Mouse (Mus musculus): Measurements from ENCODE around the gene Tmem233. TPM values are rescaled to one million over a fixed set of nuclear protein-coding genes. Genes with fewer than 3 reads are reported as not detected.

Gene Tmem233
- total and polyA plus RNA-seq, 2 experiments, result not detected

GRCm38 (mm10) chr5:116052171-116052570 is 30.9 kb downstream of the Tmem233 start:
- no peaks in the 10 kb centered on the region for H3K79me2 ChIP-seq (ENCODE audit: control insufficient read depth, insufficient read depth, low read length)
- H3K4me3 ChIP-seq (ENCODE audit: insufficient read depth, low read depth, low read length), result no peak overlapping the region
- no peaks in the 10 kb centered on the region for H3K36me3 ChIP-seq (ENCODE audit: control insufficient read depth, insufficient read depth, low read length)
- H3K27ac ChIP-seq (replicated peaks; ENCODE audit: insufficient read depth, low read depth, low read length), result no peak overlapping the region
- 77% methylated on average over 5 of the region's 5 CpGs for WGBS
- no peak for DNase-seq (ENCODE audit: extremely low read depth, low read depth, low spot score)
- no peaks in the 10 kb centered on the region for H3K4me1 ChIP-seq (ENCODE audit: control insufficient read depth, insufficient read depth, low read length)
- no peaks in the 10 kb centered on the region for H3K27me3 ChIP-seq (ENCODE audit: control insufficient read depth, insufficient read depth, low read length)
- H3K9ac ChIP-seq (ENCODE audit: low read depth, low read length), result no peak overlapping the region
- no peak for TF ChIP-seq CTCF (IDR thresholded peaks at IDR 0.05; ENCODE audit: low read depth, low read length)
- no peak for TF ChIP-seq POLR2A (IDR thresholded peaks at IDR 0.05; ENCODE audit: extremely low read depth, insufficient read depth, low read length)

- Histone ChIP-seq H3K9ac (ENCODE audit: low read depth, low read length) (no peak overlapping the region), H3K27ac (replicated peaks; ENCODE audit: insufficient read depth, low read depth, low read length) (no peak overlapping the region), H3K4me3 (ENCODE audit: insufficient read depth, low read depth, low read length) (no peak overlapping the region), H3K4me1 (ENCODE audit: control insufficient read depth, insufficient read depth, low read length) (no peaks in the 10 kb centered on the region), H3K79me2 (ENCODE audit: control insufficient read depth, insufficient read depth, low read length) (no peaks in the 10 kb centered on the region), H3K27me3 (ENCODE audit: control insufficient read depth, insufficient read depth, low read length) (no peaks in the 10 kb centered on the region), H3K36me3 (ENCODE audit: control insufficient read depth, insufficient read depth, low read length) (no peaks in the 10 kb centered on the region)
- TF ChIP-seq CTCF (IDR thresholded peaks at IDR 0.05; ENCODE audit: low read depth, low read length) (no peak), POLR2A (IDR thresholded peaks at IDR 0.05; ENCODE audit: extremely low read depth, insufficient read depth, low read length) (no peak)
- no peak for DNase-seq (ENCODE audit: extremely low read depth, low read depth, low spot score)
- WGBS, result 73% methylated on average over 4 of the region's 4 CpGs
Measured at GRCm38 (mm10) chr5:116049821-116050220, 33.2 kb downstream of the Tmem233 start.

GRCm38 (mm10) chr5:116048321-116048720 is 34.7 kb downstream of the Tmem233 start:
- no peak for DNase-seq (ENCODE audit: extremely low read depth, low read depth, low spot score)
- Histone ChIP-seq H3K4me1 (ENCODE audit: control insufficient read depth, insufficient read depth, low read length) (no peaks in the 10 kb centered on the region), H3K36me3 (ENCODE audit: control insufficient read depth, insufficient read depth, low read length) (no peaks in the 10 kb centered on the region), H3K27ac (replicated peaks; ENCODE audit: insufficient read depth, low read depth, low read length) (no peak overlapping the region), H3K79me2 (ENCODE audit: control insufficient read depth, insufficient read depth, low read length) (no peaks in the 10 kb centered on the region), H3K4me3 (ENCODE audit: insufficient read depth, low read depth, low read length) (no peak overlapping the region), H3K27me3 (ENCODE audit: control insufficient read depth, insufficient read depth, low read length) (no peaks in the 10 kb centered on the region), H3K9ac (ENCODE audit: low read depth, low read length) (no peak overlapping the region)
- TF ChIP-seq CTCF (IDR thresholded peaks at IDR 0.05; ENCODE audit: low read depth, low read length), result no peak
- no peak for TF ChIP-seq POLR2A (IDR thresholded peaks at IDR 0.05; ENCODE audit: extremely low read depth, insufficient read depth, low read length)
- 85% methylated on average over 3 of the region's 3 CpGs for WGBS

DNA sequence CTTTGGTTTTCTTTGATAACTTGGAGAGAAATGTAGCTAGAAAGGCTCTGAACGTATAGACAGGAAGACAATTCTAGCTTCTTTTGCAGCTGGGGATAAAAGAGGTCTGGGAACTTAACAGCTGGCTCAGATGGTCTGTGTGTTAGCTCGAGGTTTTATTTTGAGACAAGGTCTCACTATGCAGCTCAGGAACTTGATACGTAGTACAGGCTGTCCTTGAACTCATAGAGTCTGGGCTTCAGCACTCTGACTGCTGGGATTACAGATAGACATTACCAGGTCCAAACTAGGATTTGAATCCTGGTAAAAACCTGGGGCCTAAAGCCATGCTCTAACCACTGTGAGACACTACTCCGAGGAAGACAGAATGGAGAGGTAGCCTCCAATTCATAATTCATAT is 36.8 kb downstream of the Tmem233 start:
- Histone ChIP-seq H3K4me1 (ENCODE audit: control insufficient read depth, insufficient read depth, low read length) (no peaks in the 10 kb centered on the region), H3K9ac (ENCODE audit: low read depth, low read length) (no peak overlapping the region), H3K79me2 (ENCODE audit: control insufficient read depth, insufficient read depth, low read length) (no peaks in the 10 kb centered on the region), H3K36me3 (ENCODE audit: control insufficient read depth, insufficient read depth, low read length) (no peaks in the 10 kb centered on the region), H3K27me3 (ENCODE audit: control insufficient read depth, insufficient read depth, low read length) (no peaks in the 10 kb centered on the region), H3K27ac (replicated peaks; ENCODE audit: insufficient read depth, low read depth, low read length) (no peak overlapping the region), H3K4me3 (ENCODE audit: insufficient read depth, low read depth, low read length) (no peak overlapping the region)
- TF ChIP-seq POLR2A (IDR thresholded peaks at IDR 0.05; ENCODE audit: extremely low read depth, insufficient read depth, low read length) (no peak), CTCF (IDR thresholded peaks at IDR 0.05; ENCODE audit: low read depth, low read length) (no peak)
- WGBS, result 69% methylated on average over 4 of the region's 4 CpGs
- no peak for DNase-seq (ENCODE audit: extremely low read depth, low read depth, low spot score)

DNA sequence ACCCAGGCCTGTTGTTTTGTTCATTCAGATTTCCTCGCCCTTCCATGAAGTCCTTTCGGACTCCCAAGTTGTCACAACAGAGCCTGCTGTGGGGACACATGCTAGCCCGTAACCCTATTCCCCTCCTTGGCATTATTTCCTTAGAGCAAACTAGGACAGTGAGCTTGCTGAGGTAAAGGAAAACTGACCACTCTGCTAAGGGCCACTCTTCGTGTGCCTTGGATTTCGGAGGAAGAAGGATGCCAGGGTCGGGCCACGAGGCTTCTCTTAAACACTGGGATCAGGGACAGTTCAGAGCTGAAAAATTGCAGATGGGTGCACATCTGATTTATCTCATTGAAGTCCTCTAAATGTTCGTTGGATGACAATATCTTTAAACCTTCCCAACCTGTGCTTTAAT is 37.5 kb downstream of the Tmem233 start:
- H3K27me3 ChIP-seq (ENCODE audit: control insufficient read depth, insufficient read depth, low read length), result no peaks in the 10 kb centered on the region
- no peak overlapping the region for H3K9ac ChIP-seq (ENCODE audit: low read depth, low read length)
- no peaks in the 10 kb centered on the region for H3K4me1 ChIP-seq (ENCODE audit: control insufficient read depth, insufficient read depth, low read length)
- H3K36me3 ChIP-seq (ENCODE audit: control insufficient read depth, insufficient read depth, low read length), result no peaks in the 10 kb centered on the region
- no peak for DNase-seq (ENCODE audit: extremely low read depth, low read depth, low spot score)
- TF ChIP-seq POLR2A (IDR thresholded peaks at IDR 0.05; ENCODE audit: extremely low read depth, insufficient read depth, low read length), result no peak
- TF ChIP-seq CTCF (IDR thresholded peaks at IDR 0.05; ENCODE audit: low read depth, low read length), result no peak
- no peak overlapping the region for H3K4me3 ChIP-seq (ENCODE audit: insufficient read depth, low read depth, low read length)
- no peak overlapping the region for H3K27ac ChIP-seq (replicated peaks; ENCODE audit: insufficient read depth, low read depth, low read length)
- H3K79me2 ChIP-seq (ENCODE audit: control insufficient read depth, insufficient read depth, low read length), result no peaks in the 10 kb centered on the region
- whole genome bisulfite sequencing, result 86% methylated on average over 8 of the region's 8 CpGs

DNA sequence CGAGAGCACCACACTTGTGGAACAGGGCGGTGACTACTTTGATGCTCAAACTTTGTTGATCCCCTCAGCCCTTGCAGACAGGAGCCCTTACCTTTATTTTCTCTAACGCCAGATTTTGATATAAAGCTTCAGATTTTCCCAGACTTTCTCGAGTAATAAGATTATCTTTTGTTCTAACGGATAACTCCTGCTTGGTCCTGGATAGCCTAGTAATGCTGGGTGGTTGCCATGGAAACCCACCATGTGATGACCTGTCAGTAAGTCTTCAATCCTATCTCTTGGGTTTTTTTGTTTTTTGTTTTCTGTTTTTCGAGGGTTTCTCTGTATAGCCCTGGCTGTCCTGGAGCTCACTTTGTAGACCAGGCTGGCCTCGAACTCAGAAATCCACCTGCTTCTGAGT is 40.8 kb downstream of the Tmem233 start:
- no peak overlapping the region for H3K27ac ChIP-seq (replicated peaks; ENCODE audit: insufficient read depth, low read depth, low read length)
- no peak overlapping the region for H3K9ac ChIP-seq (ENCODE audit: low read depth, low read length)
- no peak overlapping the region for H3K4me3 ChIP-seq (ENCODE audit: insufficient read depth, low read depth, low read length)
- 67% methylated on average over 7 of the region's 7 CpGs for WGBS
- TF ChIP-seq CTCF (IDR thresholded peaks at IDR 0.05; ENCODE audit: low read depth, low read length), result no peak
- TF ChIP-seq POLR2A (IDR thresholded peaks at IDR 0.05; ENCODE audit: extremely low read depth, insufficient read depth, low read length), result no peak
- no peaks in the 10 kb centered on the region for H3K36me3 ChIP-seq (ENCODE audit: control insufficient read depth, insufficient read depth, low read length)
- H3K27me3 ChIP-seq (ENCODE audit: control insufficient read depth, insufficient read depth, low read length), result 0 out of 2 replicates have a peak, but pooled peaks cover 5% of the 10 kb centered on the region
- H3K79me2 ChIP-seq (ENCODE audit: control insufficient read depth, insufficient read depth, low read length), result no peaks in the 10 kb centered on the region
- no peaks in the 10 kb centered on the region for H3K4me1 ChIP-seq (ENCODE audit: control insufficient read depth, insufficient read depth, low read length)
- DNase-seq (ENCODE audit: extremely low read depth, low read depth, low spot score), result no peak

All from liver, adult 2 months (tissue).